Mouse (Mus musculus): ENCODE measurements around the gene Tmem120b.

DNA sequence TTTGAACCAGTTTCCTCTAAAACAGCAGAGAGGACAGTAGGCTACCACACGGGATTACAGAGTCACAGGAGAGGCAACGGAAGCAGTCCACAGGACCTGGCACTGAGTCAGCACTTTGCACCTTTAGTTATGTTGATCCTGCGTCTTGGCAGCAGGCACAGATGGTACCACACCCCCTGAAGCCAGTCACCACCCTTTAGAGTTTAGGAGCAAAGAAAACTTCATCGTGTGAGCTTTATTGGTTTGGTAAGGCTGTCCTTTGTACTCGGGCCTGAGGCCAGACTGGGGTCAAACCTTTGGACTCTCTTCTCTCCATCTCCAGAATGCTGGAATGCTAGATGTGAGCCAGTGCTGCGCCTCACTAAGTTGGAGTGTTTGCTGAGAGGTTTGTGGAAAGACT, 32.7 kb upstream of the Tmem120b start:
- TF ChIP-seq EP300 (IDR thresholded peaks at IDR 0.05) (no peak), CTCF (IDR thresholded peaks at IDR 0.05) (no peak)

Measured in lung, postnatal 0 days (tissue).